Mouse (Mus musculus) naive thymus-derived CD4-positive, alpha-beta T cell, adult 2 months (primary cell): ENCODE data around the gene She.

Experiments used
- DNase-seq: peaks from one replicate; pipeline ENCODE4 v3.0.0-alpha.2; 2011; ENCODE audit warnings: low read depth

The She gene

DNA sequence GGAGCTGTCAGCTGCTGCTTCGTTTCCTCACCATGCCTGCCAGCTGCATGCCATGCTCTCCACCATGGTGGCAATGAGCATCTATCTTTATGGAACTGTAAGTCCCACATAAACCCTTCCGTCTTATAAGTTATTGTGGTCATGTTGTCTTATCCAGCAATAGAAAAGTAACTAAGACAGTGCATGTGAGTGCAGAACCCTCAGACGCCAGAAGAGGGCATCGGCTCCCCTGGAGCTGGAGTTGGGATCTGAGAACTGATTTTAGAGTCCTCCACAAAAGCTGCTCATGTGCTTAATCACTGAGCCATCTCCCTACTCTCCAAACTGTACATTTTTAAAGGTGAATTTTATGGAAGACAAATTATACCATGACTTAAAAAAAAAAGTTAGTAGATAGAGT, 14.1 kb upstream of the She start:
- peak; percentile 72 for DNase-seq

DNA sequence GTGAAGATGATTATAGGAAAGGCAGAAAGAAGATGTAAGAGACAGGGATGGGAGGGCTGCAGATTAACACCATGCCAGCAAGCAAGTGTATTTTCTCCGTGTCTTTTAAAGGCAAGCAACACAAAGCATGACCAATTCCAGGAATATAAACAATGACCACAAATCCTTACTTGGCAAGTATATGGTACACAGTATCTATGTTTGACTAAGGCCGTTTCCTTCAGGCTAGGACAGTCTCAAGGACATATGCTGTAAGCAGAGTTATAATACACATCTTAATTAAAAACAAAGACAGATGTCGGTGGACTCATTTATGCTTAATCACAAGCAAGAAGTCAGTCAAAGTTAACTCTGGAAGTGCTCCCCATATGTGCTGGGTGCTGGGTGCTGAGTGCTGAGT, 12.6 kb upstream of the She start:
- DNase-seq = no peak

DNA sequence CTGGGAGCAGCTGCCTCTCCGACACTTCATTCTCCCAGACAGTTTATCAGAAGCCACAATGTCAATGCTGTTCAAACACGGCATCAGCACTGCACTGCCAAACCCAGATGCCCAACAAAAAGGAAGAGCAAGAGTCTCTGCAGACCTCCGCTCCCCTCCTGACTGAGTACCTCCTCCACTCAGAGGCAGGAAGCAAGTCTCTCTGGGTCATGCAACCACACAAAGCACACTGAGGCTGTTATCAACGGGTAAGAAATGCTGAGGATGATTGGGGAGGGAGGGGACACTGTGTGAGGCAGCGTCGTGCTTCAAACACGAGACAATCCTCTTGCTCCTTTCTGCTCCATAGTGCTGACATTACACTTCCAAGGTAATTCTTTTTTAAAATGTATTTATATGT, 11.3 kb upstream of the She start:
- DNase-seq = peak; percentile 66

DNA sequence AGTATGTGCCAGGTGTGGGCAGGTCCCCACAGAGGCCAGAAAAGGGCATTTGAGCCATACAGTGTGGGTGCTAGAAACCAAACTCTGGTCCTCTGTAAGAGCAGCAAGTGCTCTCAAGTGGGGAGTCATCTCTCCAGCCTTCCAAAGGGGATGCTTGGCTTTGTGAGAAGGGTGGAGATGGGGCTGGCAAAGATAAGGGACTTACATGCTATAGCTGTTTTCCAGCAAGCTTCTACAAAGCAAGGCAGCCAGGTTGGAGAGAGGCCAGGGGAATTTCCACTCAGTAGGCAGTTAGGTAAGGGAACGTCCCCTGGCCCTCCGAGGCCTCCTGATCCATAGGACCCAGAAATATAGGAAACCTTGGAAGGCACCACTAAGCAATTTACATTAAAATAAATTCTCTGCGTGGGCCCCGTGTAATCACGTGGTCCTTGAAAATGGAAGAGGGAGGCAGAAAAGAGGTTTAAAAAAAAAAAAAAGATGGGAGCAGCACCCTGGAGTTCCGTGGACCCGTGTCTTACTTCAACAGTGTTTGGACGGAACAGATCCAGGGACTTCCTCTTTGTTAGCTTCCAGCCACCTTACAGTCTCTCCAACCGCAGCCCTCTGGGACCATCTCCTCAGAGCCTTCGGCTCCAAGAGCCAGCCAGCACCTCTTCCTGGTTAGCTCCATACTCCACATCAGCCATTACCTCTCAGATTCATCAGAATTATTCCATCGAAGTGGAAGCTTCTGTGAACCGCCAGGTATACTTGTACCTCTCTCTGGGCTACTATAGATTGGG, 10.7 kb upstream of the She start:
- DNase-seq = no peak

DNA sequence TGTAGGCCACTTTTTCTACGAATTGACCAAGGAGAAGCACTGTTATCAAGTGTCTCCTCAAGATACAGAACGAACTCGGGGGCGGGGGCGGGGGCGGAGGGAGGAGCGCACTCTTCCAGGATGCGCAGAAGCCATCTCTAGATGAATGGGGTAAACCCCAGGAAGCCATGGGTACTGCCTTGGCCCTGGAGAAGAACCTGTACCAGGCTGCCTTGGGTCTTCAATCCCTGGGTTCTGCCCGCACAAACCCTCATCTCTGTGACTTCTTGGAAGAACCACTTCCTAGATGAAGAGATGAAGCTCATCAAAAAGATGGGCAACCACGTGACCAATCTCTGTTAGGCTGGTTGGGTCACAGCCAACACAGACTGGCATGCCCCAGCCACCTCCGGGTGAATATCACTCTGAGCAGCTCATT, 10.1 kb upstream of the She start:
- DNase-seq = peak; percentile 68

DNA sequence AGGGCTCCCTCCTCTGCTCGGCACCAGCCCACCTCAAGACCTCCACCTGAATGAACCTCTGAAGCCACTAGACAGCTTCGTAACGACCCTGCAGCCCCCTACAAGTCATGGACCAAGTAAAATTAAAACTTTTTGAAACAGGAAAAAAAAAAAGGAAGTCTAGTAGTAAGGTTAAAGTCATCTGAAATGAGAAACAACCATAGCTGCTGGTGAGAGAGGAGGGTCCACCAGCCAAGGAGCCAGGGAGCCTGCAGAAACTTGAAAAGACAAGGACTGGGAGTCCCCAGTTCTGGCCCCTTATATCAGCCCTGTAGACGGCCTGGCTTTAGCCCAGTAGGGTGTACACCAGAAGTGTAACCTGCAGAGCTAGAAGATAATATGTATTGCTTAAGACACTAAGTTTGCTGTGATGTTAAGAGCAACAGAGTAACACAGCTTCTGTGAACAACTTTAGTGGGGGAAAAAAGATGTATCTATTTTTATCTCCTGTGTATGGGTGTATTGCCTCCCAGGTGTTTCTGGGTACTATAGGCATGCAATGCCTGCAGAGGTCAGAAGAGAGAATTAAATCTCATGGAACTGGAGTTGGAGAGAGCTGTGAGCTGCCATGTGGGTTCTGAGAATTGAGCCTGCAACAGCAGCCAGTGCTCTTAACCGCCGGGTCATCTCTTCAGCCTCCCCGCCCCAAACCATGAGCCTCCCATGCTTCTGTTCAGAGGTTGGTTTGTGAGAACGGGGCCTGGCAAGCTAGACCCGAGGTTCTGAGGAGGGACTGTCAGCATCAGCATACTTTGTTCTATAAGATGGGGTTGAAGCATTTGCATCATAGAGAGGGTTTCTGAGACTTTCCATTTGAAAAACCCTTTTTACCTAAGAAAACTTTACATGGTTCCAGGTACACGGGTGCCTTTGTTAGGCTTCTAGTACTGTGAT, 9.4 kb upstream of the She start:
- no peak for DNase-seq

DNA sequence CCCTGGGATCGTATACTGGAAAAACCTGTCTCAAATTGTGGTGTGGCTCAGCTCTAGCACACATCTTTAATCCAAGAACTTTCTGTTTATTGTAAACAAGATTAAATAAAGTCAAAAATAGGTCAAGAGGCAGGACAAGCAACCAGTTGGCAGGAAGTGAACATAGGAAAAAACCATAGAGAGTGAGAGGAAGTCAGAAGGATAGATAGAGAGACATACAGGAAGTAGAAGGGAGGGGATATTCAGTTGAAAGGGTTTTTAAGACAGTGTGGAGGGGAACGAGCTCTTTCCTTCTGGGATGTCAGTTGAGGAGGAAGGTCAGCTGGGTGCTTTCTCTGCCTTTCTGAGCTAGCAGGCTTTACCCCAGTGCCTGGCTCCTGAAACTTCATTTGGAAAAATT, 7.6 kb upstream of the She start:
- no peak for DNase-seq

DNA sequence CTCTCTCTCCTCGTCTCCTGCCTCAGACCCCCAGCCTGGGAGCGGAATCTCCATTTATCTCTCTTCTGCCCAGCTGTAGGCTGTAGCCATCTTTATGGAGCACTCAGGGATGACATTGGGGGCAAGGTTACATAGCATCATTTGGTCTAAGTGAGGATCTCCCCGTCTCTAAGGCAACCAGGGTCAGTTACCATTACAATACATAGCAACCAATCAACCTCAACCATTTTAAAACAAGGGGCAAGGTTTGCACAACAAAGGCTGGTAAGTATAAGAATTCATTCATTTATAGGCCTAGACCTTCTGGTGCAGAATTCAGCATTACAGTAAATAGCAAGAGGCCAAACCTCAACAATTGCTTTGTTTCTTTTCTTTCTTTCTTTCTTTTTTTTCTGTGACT, 4.9 kb upstream of the She start:
- no peak for DNase-seq

DNA sequence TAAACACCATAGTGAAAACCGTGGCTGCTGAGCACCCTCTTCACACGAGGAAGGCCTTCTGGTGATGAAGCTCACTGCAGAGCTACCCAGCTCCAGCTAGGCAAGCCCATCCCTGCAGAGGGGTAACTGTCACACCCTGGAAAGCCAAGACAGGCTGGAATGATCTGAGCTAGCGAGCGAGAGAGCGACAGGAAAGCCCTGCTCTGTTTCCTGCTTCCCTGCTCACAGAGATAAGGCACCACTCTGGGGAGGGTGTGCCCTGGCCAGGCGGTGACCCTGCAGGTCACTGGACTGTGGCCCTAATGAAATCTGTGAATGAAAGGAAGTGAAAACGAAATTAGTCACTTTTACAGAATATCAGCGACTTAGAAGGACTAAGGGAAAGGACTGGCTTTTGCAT, 4.2 kb downstream of the She start:
- no peak for DNase-seq

DNA sequence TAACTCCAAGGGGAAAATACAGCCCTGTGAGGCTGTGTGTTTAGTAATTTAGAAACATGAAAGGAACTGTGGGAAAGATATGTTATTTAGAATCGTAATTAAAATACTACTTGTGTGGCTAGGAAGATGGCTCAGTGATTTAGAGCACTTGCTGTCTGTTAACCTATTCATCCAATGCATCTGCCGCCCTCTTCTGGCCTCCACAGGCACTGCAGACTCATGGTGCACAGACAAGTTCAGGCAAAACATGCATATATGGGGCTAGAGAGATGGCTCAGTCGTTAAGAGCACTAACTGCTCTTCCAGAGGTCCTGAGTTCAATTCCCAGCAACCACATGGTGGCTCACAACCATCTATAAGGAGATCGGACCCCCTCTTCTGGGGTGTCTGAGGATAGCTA, 11.1 kb downstream of the She start:
- peak; percentile 74 for DNase-seq

DNA sequence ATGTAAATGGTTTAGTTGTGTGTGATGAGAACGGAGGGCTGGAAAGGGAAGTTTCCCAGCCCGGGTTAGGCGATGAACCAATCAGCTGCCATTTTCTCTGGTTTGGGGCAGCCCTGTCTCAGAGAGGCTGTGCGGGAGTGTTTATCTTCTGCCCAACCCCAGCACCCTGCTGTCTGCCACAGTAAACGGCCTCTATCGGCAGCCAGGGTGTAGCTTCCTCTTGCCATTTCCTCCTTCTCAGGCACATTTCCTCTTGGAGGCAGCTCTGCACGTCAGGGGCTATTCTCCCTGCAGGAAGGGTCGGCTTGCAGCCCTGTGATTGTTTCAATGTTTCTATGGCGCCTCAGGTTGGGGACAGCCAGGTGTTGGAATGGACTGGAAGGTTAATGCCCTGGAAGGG, 12.0 kb downstream of the She start:
- peak; percentile 71 for DNase-seq

DNA sequence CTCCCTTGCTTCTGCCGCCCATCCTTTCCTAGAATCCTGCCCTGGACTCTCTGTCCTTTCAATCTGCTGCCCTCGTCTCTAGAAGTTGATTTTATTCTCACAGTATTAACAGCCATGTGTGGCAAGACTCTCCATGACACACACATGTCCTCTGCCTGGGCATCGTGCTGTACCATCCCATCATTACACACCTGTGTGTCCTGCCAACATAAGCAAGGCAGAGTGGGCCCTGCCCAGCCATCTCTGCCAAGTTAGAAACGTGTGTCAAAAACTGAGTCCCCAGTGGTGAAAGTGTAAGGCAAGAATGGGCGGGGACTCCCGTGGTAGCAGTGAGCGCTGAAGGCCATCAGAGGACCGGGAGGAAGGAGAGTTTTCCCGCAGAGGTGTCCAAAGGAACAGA, 14.6 kb downstream of the She start:
- no peak for DNase-seq

DNA sequence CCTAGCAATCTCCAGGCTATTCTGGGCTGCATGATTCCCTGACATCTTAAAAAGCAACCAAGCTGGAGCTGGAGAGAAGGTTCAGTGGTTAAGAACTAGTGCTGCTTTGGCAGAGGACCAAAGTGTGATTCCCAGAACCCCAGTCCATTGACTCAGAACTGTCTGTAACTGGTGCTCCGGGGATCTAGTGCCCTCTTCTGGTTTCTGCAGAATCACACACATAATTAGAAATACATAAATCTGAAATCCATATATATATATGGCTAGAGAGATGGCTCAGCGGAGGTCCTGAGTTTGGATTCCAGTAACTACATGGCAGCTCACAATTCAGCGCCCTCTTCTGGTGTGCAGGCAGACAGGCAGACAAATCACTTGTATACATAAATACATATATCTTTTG, 16.0 kb downstream of the She start:
- no peak for DNase-seq

DNA sequence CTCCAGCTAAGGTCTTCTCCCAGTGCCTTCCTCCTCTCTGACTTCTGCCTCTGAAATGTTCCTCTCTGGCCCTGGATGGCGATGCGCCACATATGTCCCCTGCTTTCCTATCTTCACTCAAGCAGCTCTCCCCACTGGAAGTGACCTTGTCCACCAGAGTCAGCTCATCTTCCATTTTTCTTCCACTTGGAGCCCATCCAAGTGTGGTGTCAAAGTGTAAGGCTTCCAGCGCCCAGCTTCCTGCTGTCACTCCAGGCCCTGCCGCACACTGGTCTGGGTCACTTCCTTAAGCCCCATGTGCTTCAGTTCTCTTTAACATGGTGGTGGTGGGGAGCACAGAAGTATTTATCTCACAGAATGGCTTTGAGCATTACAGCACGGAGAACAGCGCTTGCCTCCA, 16.4 kb downstream of the She start:
- DNase-seq = no peak

DNA sequence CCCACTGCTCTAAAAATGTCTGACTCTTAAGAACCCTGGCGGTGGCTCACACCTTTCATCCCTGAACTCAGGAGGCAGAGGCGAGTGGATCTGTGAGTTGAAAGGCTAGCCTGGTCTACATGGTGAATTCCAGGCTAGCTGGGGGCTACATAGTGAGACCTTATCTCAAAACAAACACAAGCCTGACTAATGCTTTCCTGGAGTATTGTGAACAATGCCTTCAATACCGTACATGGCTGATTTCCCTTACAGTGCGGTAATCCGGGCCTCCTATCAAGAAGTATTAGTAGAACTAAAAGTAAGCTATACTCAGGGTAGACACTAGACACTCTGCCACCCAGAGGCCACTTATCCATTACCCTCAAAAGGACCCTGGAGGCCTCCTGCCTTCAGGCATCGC, 16.9 kb downstream of the She start:
- no peak for DNase-seq

DNA sequence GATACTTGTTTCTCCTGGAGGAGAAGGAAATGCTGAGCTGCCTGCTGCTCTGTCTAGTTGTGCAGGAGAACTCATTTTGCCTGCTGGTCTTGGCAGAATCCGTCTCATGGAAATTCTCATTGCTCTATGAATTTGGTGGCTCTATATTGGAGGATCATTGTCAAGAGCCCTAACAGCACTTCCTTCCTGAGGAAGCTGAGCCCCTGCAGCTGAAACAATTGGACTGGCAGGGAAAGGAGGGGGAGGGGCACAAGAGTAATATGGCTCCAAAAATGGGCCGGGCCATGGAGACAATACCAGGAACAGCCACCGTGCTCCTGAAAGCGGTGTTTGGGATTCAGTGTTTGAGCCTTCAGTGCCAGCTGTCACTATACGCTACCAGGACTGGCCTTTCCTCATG, 22.6 kb downstream of the She start:
- no peak for DNase-seq

DNA sequence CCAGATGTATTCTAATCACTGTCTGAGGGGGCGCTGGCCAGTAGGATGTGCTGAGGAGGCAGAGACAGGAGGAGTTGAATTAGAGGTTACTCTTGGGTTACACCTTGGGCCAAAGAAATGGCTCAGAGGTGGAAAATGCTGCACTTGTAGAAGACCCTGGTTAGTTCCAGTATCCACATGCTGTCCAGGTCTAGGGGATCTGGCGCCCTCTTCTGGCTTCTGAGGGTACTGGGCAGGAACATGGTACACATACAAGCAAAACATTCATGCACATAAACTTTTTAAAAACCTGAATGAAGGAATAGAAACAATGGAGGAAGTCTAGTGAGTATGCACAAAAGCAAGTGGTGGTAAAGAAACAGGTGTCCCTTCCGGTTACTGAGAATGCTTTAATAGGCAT, 26.2 kb downstream of the She start:
- peak; percentile 65 for DNase-seq

DNA sequence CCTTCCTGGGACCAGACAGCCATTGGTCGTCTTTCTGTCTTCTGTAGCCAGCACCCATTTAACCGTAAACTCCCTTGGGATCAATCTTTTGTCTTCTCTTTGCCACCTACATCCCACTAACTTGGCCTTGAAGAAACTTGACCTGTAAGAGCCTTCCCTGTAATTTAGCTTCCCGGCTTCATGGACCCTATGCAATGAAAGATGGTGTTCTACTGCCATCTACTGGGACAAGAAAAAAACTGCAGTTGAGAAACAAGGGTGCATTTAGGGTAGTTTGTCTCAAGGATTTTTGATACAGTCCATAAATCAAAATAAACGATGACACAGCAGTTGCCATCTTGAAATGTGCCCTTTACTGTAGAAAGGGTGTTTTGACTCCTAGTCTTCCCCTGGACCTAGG, 27.0 kb downstream of the She start:
- peak; percentile 82 for DNase-seq

DNA sequence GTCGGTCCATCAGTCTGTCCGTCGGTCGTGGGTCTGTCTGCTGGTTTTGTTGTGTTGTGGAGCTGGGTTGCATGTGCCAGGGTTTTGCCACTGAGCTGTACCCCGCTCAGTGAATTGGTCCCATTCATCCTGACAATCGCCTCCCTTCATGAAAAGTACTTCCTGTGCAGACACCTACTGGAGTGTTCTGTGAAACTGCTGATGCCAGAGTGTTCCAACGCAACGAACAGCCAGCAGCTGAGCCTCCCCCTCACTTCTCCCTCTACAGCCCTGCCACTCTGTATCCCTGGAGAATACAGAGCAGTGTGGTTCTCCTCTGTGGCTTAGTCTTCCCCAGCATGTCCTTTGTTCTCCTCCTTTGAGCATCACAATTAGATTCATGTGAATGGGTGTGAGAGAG, 27.7 kb downstream of the She start:
- peak; percentile 52 for DNase-seq

DNA sequence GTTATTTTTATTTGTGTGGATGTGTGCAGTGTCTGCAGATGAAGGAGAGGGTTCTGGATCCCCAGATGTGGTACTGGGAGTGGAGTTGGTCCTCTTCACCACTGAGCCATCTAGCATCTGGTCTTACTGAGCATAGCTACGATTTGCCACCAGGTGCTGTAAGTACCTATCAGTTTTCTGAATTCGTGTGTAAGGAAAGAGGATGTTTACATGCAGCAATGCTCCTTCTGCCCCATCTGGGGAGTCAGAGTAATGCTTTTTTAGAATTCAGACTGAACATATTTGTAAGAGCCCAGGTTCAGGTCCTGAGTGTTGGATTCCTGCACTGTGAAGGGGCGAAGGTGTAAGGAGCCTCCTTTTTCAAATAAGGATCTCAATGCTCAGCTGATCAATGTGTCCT, 28.8 kb downstream of the She start:
- peak; percentile 78 for DNase-seq

DNA sequence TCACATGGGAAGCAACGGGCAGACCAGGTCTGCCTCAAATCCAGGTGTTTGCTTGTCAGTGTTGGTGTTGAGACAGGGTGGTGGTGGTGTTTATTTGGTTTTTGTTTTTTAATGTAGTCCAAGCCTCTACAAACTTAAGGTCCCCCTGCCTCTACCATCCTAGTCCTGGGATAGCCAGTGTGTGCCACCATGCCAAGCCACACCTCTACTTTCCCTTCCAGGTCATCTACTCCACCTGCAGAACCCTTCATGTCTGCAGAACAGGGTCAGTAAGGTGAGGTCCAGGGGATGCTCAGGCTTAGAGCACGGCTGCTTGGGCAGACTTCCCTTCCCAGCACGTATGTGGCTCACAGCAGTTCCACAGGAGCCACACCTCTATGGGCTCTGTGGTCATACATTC, 29.2 kb downstream of the She start:
- no peak for DNase-seq

DNA sequence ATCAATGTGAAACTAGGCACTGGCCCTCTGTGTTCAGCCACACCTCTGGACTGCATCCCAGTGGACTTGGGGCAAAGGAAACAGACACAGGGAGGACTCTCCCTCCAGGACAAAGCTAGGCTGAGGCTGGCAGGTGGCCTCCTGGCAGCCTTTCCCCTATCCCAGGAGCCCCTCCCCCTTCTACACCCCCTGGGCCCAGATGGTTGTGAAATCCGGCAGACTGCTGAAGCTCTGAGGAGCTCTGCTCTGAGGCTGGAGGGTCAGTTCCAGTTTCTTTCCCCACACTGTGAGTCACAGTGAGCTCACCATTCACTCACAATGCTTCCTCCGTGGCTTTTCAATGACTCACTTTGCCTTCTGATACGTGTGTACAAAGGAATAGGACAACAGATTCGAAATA, 29.9 kb downstream of the She start:
- DNase-seq = peak; percentile 46

DNA sequence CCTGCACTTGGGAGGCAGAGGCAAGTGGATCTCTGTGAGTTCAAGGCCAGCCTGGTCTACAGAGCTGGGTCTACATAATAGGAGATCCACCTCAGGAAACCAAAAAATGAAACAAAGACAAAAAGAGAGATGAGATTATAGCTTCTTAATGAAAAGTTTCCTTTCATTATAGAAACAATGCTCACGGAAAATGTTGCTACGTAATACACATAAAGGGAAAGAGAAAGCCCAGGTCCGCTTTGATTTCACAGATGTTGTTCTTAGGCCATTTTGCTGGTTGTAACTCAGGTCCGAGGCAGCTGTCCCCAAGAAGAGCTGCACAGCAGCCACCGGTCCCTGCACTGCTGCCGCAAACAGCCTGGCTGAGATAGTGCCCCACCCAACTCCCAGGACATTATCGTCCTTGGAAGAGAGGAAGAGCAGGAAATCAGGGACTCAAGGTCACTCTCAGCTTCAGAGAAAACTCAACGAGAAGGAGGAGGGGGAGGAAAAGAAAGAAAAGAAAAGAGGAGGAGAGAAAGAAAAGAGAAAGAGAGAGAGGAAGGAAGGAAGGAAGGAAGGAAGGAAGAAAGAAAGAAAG, 31.1 kb downstream of the She start:
- DNase-seq = peak; percentile 71
